Mouse (Mus musculus) CH12.LX (cell line): ENCODE measurements around the gene Cfap61. TPM values are rescaled to one million over a fixed set of nuclear protein-coding genes. Genes with fewer than 3 reads are reported as not detected.

ENCODE experiments used
- DNase-seq: peaks from one replicate; pipeline ENCODE4 v3.0.0-alpha.2; 2013; ENCODE audit errors: extremely low read depth
- H3K27ac ChIP-seq: 2 replicates; pipeline ENCODE4 v1.5.1; 2012; ENCODE audit warnings: low read depth, mild to moderate bottlenecking, control low read depth, moderate library complexity; ENCODE audit not compliant: insufficient read depth
- H3K27me3 ChIP-seq: replicated peaks from 2 replicates; pipeline ENCODE3; 2012; ENCODE audit warnings: inconsistent platforms
- H3K36me3 ChIP-seq, 2 experiments: replicated peaks in 1 of 2; 2 replicates each; pipeline versions ENCODE3 to v1.6.1; 2012; ENCODE audit warnings: inconsistent platforms in 1 of 2, low read length in 1 of 2, mild to moderate bottlenecking in 1 of 2, mixed read lengths in 1 of 2, moderate library complexity in 1 of 2; ENCODE audit not compliant: control insufficient read depth in 1 of 2, insufficient read depth in 1 of 2
- H3K4me1 ChIP-seq, 2 experiments: 2 replicates each; pipeline ENCODE4 v1.6.1; 2012; ENCODE audit warnings: inconsistent platforms in 1 of 2, moderate library complexity in 1 of 2; ENCODE audit not compliant: insufficient read depth in 2 of 2, control insufficient read depth in 1 of 2
- H3K4me2 ChIP-seq: 2 replicates; pipeline ENCODE4 v1.6.1; 2012; ENCODE audit warnings: low read depth, mild to moderate bottlenecking, control low read depth; ENCODE audit not compliant: poor library complexity, insufficient read depth, severe bottlenecking
- H3K4me3 ChIP-seq, 3 experiments: fragments of 150-350 bp in 1 of 3; sonication (generic) in 1 of 3; replicated peaks in 1 of 3; 2 replicates each; pipeline versions ENCODE3 to v1.5.1; 2011 to 2012; ENCODE audit warnings: low read depth in 2 of 3, low read length in 2 of 3, mild to moderate bottlenecking in 2 of 3, moderate library complexity in 2 of 3, control low read depth in 1 of 3, improper control_type of control experiment in 1 of 3, inconsistent platforms in 1 of 3, mixed read lengths in 1 of 3; ENCODE audit not compliant: poor library complexity in 1 of 3
- H3K79me2 ChIP-seq: replicated peaks from 2 replicates; pipeline ENCODE4 v1.6.1; 2012; ENCODE audit warnings: mild to moderate bottlenecking, moderate library complexity; ENCODE audit not compliant: control insufficient read depth, poor library complexity, insufficient read depth, severe bottlenecking; ENCODE audit errors: extremely low read depth
- H3K9ac ChIP-seq: 2 replicates; pipeline ENCODE4 v1.6.1; 2012; ENCODE audit warnings: low read depth, mild to moderate bottlenecking, control low read depth, moderate library complexity; ENCODE audit not compliant: insufficient read depth
- H3K9me3 ChIP-seq: replicated peaks from 2 replicates; pipeline ENCODE3; 2012; ENCODE audit warnings: low read length, inconsistent platforms, mixed read lengths
- BHLHE40 ChIP-seq: IDR thresholded peaks from 2 replicates; pipeline ENCODE4 v1.6.1; 2011; ENCODE audit warnings: mild to moderate bottlenecking, low read depth, low read length, improper control_type of control experiment
- CHD1 ChIP-seq: IDR thresholded peaks from 2 replicates; pipeline ENCODE4 v1.6.1; 2012; ENCODE audit warnings: low read depth, low read length, improper control_type of control experiment, inconsistent platforms
- CHD2 ChIP-seq: IDR thresholded peaks from 2 replicates; pipeline ENCODE4 v1.6.1; 2011; ENCODE audit warnings: low read length, improper control_type of control experiment
- CTCF ChIP-seq, 2 experiments: IDR thresholded peaks in 1 of 2; conservative IDR thresholded peaks in 1 of 2; 2 replicates each; pipeline ENCODE4 v1.5.1; 2011 to 2012; ENCODE audit warnings: low read depth in 2 of 2, low read length in 2 of 2, improper control_type of control experiment in 1 of 2, inconsistent platforms in 1 of 2, mild to moderate bottlenecking in 1 of 2, moderate library complexity in 1 of 2
- E2F4 ChIP-seq: IDR thresholded peaks from 2 replicates; pipeline ENCODE4 v1.6.1; 2011; ENCODE audit warnings: low read depth, low read length, improper control_type of control experiment; ENCODE audit not compliant: insufficient replicate concordance
- ELF1 ChIP-seq: IDR thresholded peaks from 2 replicates; pipeline ENCODE4 v1.6.1; 2014; ENCODE audit warnings: low read depth, mild to moderate bottlenecking, inconsistent platforms, low read length, improper control_type of control experiment
- EP300 ChIP-seq: IDR thresholded peaks from 2 replicates; pipeline ENCODE4 v1.6.1; 2011; ENCODE audit warnings: low read length, improper control_type of control experiment
- ETS1 ChIP-seq: conservative IDR thresholded peaks from 2 replicates; pipeline ENCODE4 v1.6.1; 2012; ENCODE audit warnings: low read depth, mild to moderate bottlenecking, inconsistent platforms, low read length, improper control_type of control experiment, moderate library complexity
- GABPA ChIP-seq: IDR thresholded peaks from 2 replicates; pipeline ENCODE4 v1.6.1; 2012; ENCODE audit warnings: low read depth, low read length, improper control_type of control experiment, inconsistent platforms; ENCODE audit not compliant: insufficient replicate concordance
- HCFC1 ChIP-seq: IDR thresholded peaks from 2 replicates; pipeline ENCODE4 v1.6.1; 2012; ENCODE audit warnings: low read depth, mild to moderate bottlenecking, inconsistent platforms, low read length, improper control_type of control experiment
- IRF4 ChIP-seq: IDR thresholded peaks from 2 replicates; pipeline ENCODE4 v1.6.1; 2014; ENCODE audit warnings: low read depth, mild to moderate bottlenecking, inconsistent platforms, low read length, improper control_type of control experiment
- JUN ChIP-seq: IDR thresholded peaks from 2 replicates; pipeline ENCODE4 v1.6.1; 2011; ENCODE audit warnings: low read depth, mild to moderate bottlenecking, low read length, improper control_type of control experiment, moderate library complexity; ENCODE audit not compliant: insufficient read depth
- JUND ChIP-seq: conservative IDR thresholded peaks from 2 replicates; pipeline ENCODE4 v1.6.1; 2011; ENCODE audit warnings: low read depth, low read length, improper control_type of control experiment
- KAT2A ChIP-seq: IDR thresholded peaks from 2 replicates; pipeline ENCODE4 v1.6.1; 2012; ENCODE audit warnings: low read length, improper control_type of control experiment, inconsistent platforms; ENCODE audit not compliant: insufficient replicate concordance
- MAFK ChIP-seq: IDR thresholded peaks from 2 replicates; pipeline ENCODE4 v1.6.1; 2011; ENCODE audit warnings: low read length, improper control_type of control experiment; ENCODE audit not compliant: insufficient replicate concordance
- MAX ChIP-seq: IDR thresholded peaks from 2 replicates; pipeline ENCODE4 v1.6.1; 2011; ENCODE audit warnings: low read length, improper control_type of control experiment
- MAZ ChIP-seq: IDR thresholded peaks from 2 replicates; pipeline ENCODE4 v1.6.1; 2012; ENCODE audit warnings: low read depth, mild to moderate bottlenecking, inconsistent platforms, low read length, improper control_type of control experiment, moderate library complexity
- MEF2A ChIP-seq: IDR thresholded peaks from 2 replicates; pipeline ENCODE4 v1.6.1; 2014; ENCODE audit warnings: low read depth, mild to moderate bottlenecking, inconsistent platforms, low read length, improper control_type of control experiment, borderline replicate concordance
- MXI1 ChIP-seq: IDR thresholded peaks from 2 replicates; pipeline ENCODE4 v1.6.1; 2011; ENCODE audit warnings: mild to moderate bottlenecking, low read depth, low read length, improper control_type of control experiment
- MYC ChIP-seq: IDR thresholded peaks from 2 replicates; pipeline ENCODE4 v1.6.1; 2011; ENCODE audit warnings: low read depth, mild to moderate bottlenecking, improper control_type of control experiment, low read length
- NELFE ChIP-seq: IDR thresholded peaks from 2 replicates; pipeline ENCODE4 v1.6.1; 2011; ENCODE audit warnings: low read depth, low read length, improper control_type of control experiment
- NRF1 ChIP-seq: IDR thresholded peaks from 2 replicates; pipeline ENCODE4 v1.6.1; 2014; ENCODE audit warnings: low read depth, mild to moderate bottlenecking, inconsistent platforms, low read length, improper control_type of control experiment, moderate library complexity
- PAX5 ChIP-seq: IDR thresholded peaks from 2 replicates; pipeline ENCODE4 v1.6.1; 2012; ENCODE audit warnings: low read length, inconsistent platforms, mixed read lengths
- POLR2A ChIP-seq: IDR thresholded peaks from 2 replicates; pipeline ENCODE4 v1.6.1; 2011; ENCODE audit warnings: low read depth, mild to moderate bottlenecking, improper control_type of control experiment, low read length
- POLR2AphosphoS2 ChIP-seq: IDR thresholded peaks from 2 replicates; pipeline ENCODE4 v1.6.1; 2011; ENCODE audit warnings: low read depth, low read length, improper control_type of control experiment
- RAD21 ChIP-seq: IDR thresholded peaks from 2 replicates; pipeline ENCODE4 v1.6.1; 2011; ENCODE audit warnings: low read depth, mild to moderate bottlenecking, low read length, improper control_type of control experiment, moderate library complexity
- RCOR1 ChIP-seq: conservative IDR thresholded peaks from 2 replicates; pipeline ENCODE4 v1.6.1; 2012; ENCODE audit warnings: low read depth, mild to moderate bottlenecking, inconsistent platforms, low read length, improper control_type of control experiment
- SIN3A ChIP-seq: IDR thresholded peaks from 2 replicates; pipeline ENCODE4 v1.6.1; 2012; ENCODE audit warnings: low read length, improper control_type of control experiment, inconsistent platforms
- SMC3 ChIP-seq: IDR thresholded peaks from 2 replicates; pipeline ENCODE4 v1.6.1; 2011; ENCODE audit warnings: low read depth, low read length, improper control_type of control experiment
- TBP ChIP-seq: conservative IDR thresholded peaks from 2 replicates; pipeline ENCODE4 v1.6.1; 2011; ENCODE audit warnings: low read depth, low read length, improper control_type of control experiment
- TCF12 ChIP-seq: IDR thresholded peaks from 2 replicates; pipeline ENCODE4 v1.6.1; 2014; ENCODE audit warnings: low read depth, mild to moderate bottlenecking, inconsistent platforms, low read length, improper control_type of control experiment
- UBTF ChIP-seq: IDR thresholded peaks from 2 replicates; pipeline ENCODE4 v1.6.1; 2012; ENCODE audit warnings: low read depth, mild to moderate bottlenecking, inconsistent platforms, low read length, improper control_type of control experiment, moderate library complexity
- USF1 ChIP-seq: IDR thresholded peaks from 2 replicates; pipeline ENCODE4 v1.6.1; 2014; ENCODE audit warnings: low read depth, mild to moderate bottlenecking, inconsistent platforms, low read length, improper control_type of control experiment
- USF2 ChIP-seq: conservative IDR thresholded peaks from 2 replicates; pipeline ENCODE4 v1.6.1; 2011; ENCODE audit warnings: low read depth, low read length, improper control_type of control experiment
- ZC3H11A ChIP-seq: IDR thresholded peaks from 2 replicates; pipeline ENCODE4 v1.6.1; 2012; ENCODE audit warnings: low read depth, mild to moderate bottlenecking, inconsistent platforms, low read length, improper control_type of control experiment
- ZKSCAN1 ChIP-seq: IDR thresholded peaks from 2 replicates; pipeline ENCODE4 v1.6.1; 2012; ENCODE audit warnings: low read depth, inconsistent platforms, low read length, improper control_type of control experiment, borderline replicate concordance
- ZMIZ1 ChIP-seq: IDR thresholded peaks from 2 replicates; pipeline ENCODE4 v1.6.1; 2012; ENCODE audit warnings: low read depth, mild to moderate bottlenecking, inconsistent platforms, low read length, improper control_type of control experiment
- ZNF384 ChIP-seq: IDR thresholded peaks from 2 replicates; pipeline ENCODE4 v1.6.1; 2012; ENCODE audit warnings: low read depth, low read length, improper control_type of control experiment, inconsistent platforms
- dilution Hi-C: fragments of 300-500 bp; cut with MboI; formaldehyde crosslinking; loops from 2 replicates; pipeline ENCODE4 v1.14.3; 2020; ENCODE audit warnings: low sequenced_read_pairs; ENCODE audit not compliant: extremely low pct_unique_long_range_greater_than_20kb, extremely low pct_ligation_motif_present
- in situ Hi-C: fragments of 300-500 bp; cut with MboI; formaldehyde crosslinking; loops from 3 replicates; pipeline ENCODE4 v1.14.3; 2019; ENCODE audit warnings: low sequenced_read_pairs, low pct_ligation_motif_present, low pct_unique_long_range_greater_than_20kb, mixed read lengths
- polyA plus RNA-seq: library from polyadenylated mRNA; unstranded; fragments of >175 nt; gene quantifications from 2 replicates; pipeline ENCODE4 v1.2.1, GENCODE M21; 2012; ENCODE audit warnings: low read depth; ENCODE audit not compliant: insufficient read length
- total RNA-seq, 2 experiments: library from RNA; depleted of rRNA; stranded (reverse); fragments of 300-350 nt in 1 of 2; fragments of >200 nt in 1 of 2; gene quantifications; 2 replicates each; pipeline ENCODE4 v1.2.3; 2012 to 2014

Cfap61 gene
- total and polyA plus RNA-seq, 3 experiments, result 0.34 TPM; not detected in 2

DNA sequence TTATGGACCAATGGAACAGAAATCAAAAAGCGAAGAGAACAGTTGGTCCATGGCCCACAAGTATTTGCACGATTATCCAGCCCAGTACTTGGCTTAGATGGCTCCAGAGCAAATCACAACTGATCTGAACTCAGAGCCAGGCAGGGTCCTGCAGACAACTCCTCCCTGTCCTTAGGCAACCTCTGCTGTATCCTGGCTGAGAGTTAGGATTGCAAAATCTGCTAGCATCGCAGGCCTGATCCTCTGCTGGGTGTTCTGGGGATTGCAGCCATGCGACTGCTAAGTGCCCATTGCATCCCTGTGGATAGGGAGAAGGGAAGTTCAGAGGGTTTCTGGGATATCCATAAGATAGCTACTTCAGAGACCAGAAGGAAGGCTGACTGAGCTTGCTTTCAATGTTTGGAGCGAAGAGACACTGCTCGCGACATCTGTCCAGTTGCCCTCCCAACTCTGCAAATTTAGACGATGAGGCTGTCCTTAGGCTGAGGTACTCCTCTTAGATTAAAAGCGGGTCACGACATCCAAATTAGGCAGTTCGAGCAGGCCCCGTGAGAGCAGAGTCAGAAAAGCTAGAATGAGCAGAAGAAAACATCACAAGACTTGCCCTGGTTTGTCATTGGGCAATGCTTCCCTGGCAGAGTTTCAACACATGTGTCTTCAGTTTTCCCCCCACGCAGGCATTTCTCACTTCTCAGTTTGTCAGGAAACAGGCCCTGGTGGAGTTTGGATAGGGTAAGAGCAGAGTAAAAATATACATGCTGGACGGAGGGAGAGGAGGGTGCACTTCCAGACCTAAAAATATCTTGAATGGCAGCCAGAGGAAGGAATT is 46.4 kb upstream of the Cfap61 start:
- Histone ChIP-seq H3K27ac (no peak overlapping the region; the same call in 1 of the 2 replicates), H3K9ac (no peak overlapping the region), H3K9me3 (no peaks in the 10 kb centered on the region), H3K27me3 (no peaks in the 10 kb centered on the region), H3K4me2 (no peak overlapping the region), H3K4me3 (no peak overlapping the region), H3K4me1 (peaks cover 10 to 29% of the 10 kb centered on the region in 2 experiments; a peak in 3 of 4 replicates), H3K36me3 (no peaks in the 10 kb centered on the region)
- in situ Hi-C loops, result no loop called here
- dilution Hi-C loops, result no loop called here
- DNase-seq, result peak; percentile 67
- TF ChIP-seq MAZ (no peak), JUN (no peak), KAT2A (no peak), MYC (peak; percentile 41; the same call in 1 of the 2 replicates), ZNF384 (no peak), CHD2 (peak; percentile 59), PAX5 (no peak), NELFE (0 out of 2 replicates have a peak, but pooled peaks have one; percentile 10), ZC3H11A (no peak), CHD1 (no peak), CTCF (conservative IDR thresholded peaks at IDR 0.05 in 1 of 2, IDR thresholded peaks at IDR 0.05 in 1 of 2; ENCODE audit: low read depth in 2 of 2, low read length in 2 of 2) (peak; percentile 25 to 31; a peak in 3 of 4 replicates), EP300 (peak; percentile 84), BHLHE40 (peak; percentile 70), SMC3 (no peak), USF2 (no peak), UBTF (no peak), GABPA (no peak), SIN3A (peak; percentile 31; the same call in 1 of the 2 replicates), RAD21 (no peak), MEF2A (peak; percentile 72), TCF12 (peak; percentile 52; the same call in 1 of the 2 replicates), E2F4 (no peak), MAX (peak; percentile 63; the same call in 1 of the 2 replicates), IRF4 (peak; percentile 83), TBP (0 out of 2 replicates have a peak, but pooled peaks have one; percentile 22), ETS1 (peak; percentile 43; the same call in 1 of the 2 replicates), ZKSCAN1 (no peak), MXI1 (peak; percentile 52; the same call in 1 of the 2 replicates), ZMIZ1 (no peak), USF1 (no peak), MAFK (no peak), POLR2AphosphoS2 (no peak), JUND (no peak), NRF1 (no peak), POLR2A (no peak), RCOR1 (no peak), HCFC1 (no peak), ELF1 (0 out of 2 replicates have a peak, but pooled peaks have one; percentile 26)
- TF ChIP-seq, all 38 proteins: peak for 15
- H3K79me2 ChIP-seq, result no peaks in the 10 kb centered on the region
